Mouse (Mus musculus): Measurements from ENCODE around the gene Gins1. TPM values are rescaled to one million over a fixed set of nuclear protein-coding genes. Genes with fewer than 3 reads are reported as not detected.
A peak's percentile ranks its signal among the peaks of the same experiment; 100 is the strongest.

Gene Gins1
- polyA plus RNA-seq, 1 experiment from 2014 or later: 50.3 TPM

- DNase-seq (ENCODE audit: low spot score): no peak
- Histone ChIP-seq H3K4me2 (ENCODE audit: low read length) (no peak overlapping the region), H3K36me3 (ENCODE audit: control insufficient read depth, insufficient read depth, low read length) (peaks cover 57% of the 10 kb centered on the region), H3K9me3 (replicated peaks; ENCODE audit: control insufficient read depth, low read length) (no peaks in the 10 kb centered on the region), H3K4me1 (ENCODE audit: control insufficient read depth, insufficient read depth, low read length) (no peaks in the 10 kb centered on the region), H3K9ac (ENCODE audit: low read length) (no peak overlapping the region), H3K27ac (ENCODE audit: low read depth, low read length) (no peak overlapping the region), H3K4me3 (ENCODE audit: low read depth, low read length) (no peak overlapping the region), H3K27me3 (replicated peaks; ENCODE audit: control insufficient read depth, insufficient read depth, low read length) (no peaks in the 10 kb centered on the region)
- no peak for ATAC-seq
- 92% methylated on average over 3 of the region's 3 CpGs for WGBS
Observed at GRCm38 (mm10) chr2:150963246-150963645, 58.0 kb downstream of the Gins1 start.

DNA sequence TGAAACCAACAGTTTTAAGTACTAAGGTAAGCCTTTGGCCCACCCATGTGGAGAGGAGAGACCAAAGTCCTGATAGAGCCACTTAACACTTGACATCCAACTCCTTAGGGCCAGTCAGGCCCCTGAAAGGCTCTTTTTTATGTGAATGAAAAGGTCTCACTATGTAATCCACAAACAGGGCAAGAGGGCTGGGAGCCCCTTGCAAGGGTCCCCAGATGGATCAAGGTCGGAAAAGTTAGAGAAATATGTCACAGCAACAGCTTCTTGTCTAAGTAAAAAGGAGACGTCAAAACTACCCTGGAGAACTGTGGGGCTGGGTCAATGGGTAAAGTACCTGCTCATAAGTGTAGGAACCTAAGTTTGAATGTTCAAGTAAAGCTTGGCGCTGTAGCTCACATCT is 59.4 kb downstream of the Gins1 start:
- Histone ChIP-seq H3K4me2 (ENCODE audit: low read length) (no peak overlapping the region), H3K4me1 (ENCODE audit: control insufficient read depth, insufficient read depth, low read length) (no peaks in the 10 kb centered on the region), H3K9ac (ENCODE audit: low read length) (no peak overlapping the region), H3K4me3 (ENCODE audit: low read depth, low read length) (no peak overlapping the region), H3K9me3 (replicated peaks; ENCODE audit: control insufficient read depth, low read length) (no peaks in the 10 kb centered on the region), H3K27me3 (replicated peaks; ENCODE audit: control insufficient read depth, insufficient read depth, low read length) (no peaks in the 10 kb centered on the region), H3K27ac (ENCODE audit: low read depth, low read length) (no peak overlapping the region), H3K36me3 (ENCODE audit: control insufficient read depth, insufficient read depth, low read length) (peaks cover 48% of the 10 kb centered on the region)
- no peak for DNase-seq (ENCODE audit: low spot score)
- ATAC-seq: no peak
- 90% methylated on average over 3 of the region's 3 CpGs for WGBS

DNA sequence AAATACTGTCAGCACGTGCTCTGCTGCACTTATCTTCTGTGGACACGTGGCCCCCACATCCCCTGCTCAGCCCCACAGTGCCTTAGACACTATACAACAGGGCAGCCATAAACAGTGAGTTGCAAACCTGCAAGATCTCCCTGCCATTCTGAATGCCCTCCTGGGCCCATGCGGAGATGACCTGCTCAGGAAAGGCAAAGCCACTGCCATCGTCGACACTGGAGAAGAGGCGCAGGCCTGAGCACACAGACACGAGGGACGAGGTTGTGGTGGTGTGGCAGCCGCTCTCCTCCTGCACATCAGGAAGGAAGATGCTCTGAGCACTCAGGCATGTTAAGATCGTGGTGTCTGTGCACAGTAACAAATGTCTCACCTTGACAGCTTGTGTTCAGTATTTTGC is 60.8 kb downstream of the Gins1 start:
- Histone ChIP-seq H3K9me3 (replicated peaks; ENCODE audit: control insufficient read depth, low read length) (no peaks in the 10 kb centered on the region), H3K4me1 (ENCODE audit: control insufficient read depth, insufficient read depth, low read length) (no peaks in the 10 kb centered on the region), H3K4me3 (ENCODE audit: low read depth, low read length) (no peak overlapping the region), H3K27me3 (replicated peaks; ENCODE audit: control insufficient read depth, insufficient read depth, low read length) (no peaks in the 10 kb centered on the region), H3K27ac (ENCODE audit: low read depth, low read length) (no peak overlapping the region), H3K36me3 (ENCODE audit: control insufficient read depth, insufficient read depth, low read length) (peaks cover 50% of the 10 kb centered on the region), H3K4me2 (ENCODE audit: low read length) (no peak overlapping the region), H3K9ac (ENCODE audit: low read length) (no peak overlapping the region)
- no peak for DNase-seq (ENCODE audit: low spot score)
- no peak for ATAC-seq
- WGBS: 85% methylated on average over 10 of the region's 10 CpGs

DNA sequence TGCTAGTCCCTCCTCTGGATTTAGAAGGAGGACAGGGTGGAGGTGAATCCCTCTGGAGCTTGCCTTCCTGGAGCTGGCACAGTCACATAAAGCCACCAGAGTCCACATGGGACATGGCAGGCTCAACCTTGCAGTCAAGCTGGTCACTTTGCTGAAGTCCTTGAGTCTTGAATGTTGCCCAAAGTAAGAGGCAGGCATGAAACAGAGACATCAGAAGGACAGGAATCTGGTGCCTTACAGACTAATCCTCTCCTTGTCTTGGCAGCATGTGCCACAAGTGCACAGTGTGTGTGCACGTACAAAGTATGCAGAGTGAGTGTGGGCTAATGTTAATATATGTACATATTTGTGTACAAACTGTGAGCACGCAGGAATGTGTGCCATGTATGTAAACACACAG is 62.3 kb downstream of the Gins1 start:
- Histone ChIP-seq H3K9ac (ENCODE audit: low read length) (no peak overlapping the region), H3K4me1 (ENCODE audit: control insufficient read depth, insufficient read depth, low read length) (no peaks in the 10 kb centered on the region), H3K4me3 (ENCODE audit: low read depth, low read length) (no peak overlapping the region), H3K4me2 (ENCODE audit: low read length) (no peak overlapping the region), H3K36me3 (ENCODE audit: control insufficient read depth, insufficient read depth, low read length) (peaks cover 57% of the 10 kb centered on the region), H3K27me3 (replicated peaks; ENCODE audit: control insufficient read depth, insufficient read depth, low read length) (no peaks in the 10 kb centered on the region), H3K9me3 (replicated peaks; ENCODE audit: control insufficient read depth, low read length) (no peaks in the 10 kb centered on the region), H3K27ac (ENCODE audit: low read depth, low read length) (no peak overlapping the region)
- ATAC-seq (no peak), DNase-seq (ENCODE audit: low spot score) (no peak)
- WGBS: 88% methylated on average over 2 of the region's 2 CpGs

- 96% methylated on average over 2 of the region's 2 CpGs for WGBS
- H3K27ac ChIP-seq (ENCODE audit: low read depth, low read length): no peak overlapping the region
- no peak overlapping the region for H3K4me2 ChIP-seq (ENCODE audit: low read length)
- no peak for DNase-seq (ENCODE audit: low spot score)
- peaks cover 63% of the 10 kb centered on the region for H3K36me3 ChIP-seq (ENCODE audit: control insufficient read depth, insufficient read depth, low read length)
- no peaks in the 10 kb centered on the region for H3K9me3 ChIP-seq (replicated peaks; ENCODE audit: control insufficient read depth, low read length)
- ATAC-seq: no peak
- no peak overlapping the region for H3K9ac ChIP-seq (ENCODE audit: low read length)
- no peak overlapping the region for H3K4me3 ChIP-seq (ENCODE audit: low read depth, low read length)
- H3K4me1 ChIP-seq (ENCODE audit: control insufficient read depth, insufficient read depth, low read length): no peaks in the 10 kb centered on the region
- H3K27me3 ChIP-seq (replicated peaks; ENCODE audit: control insufficient read depth, insufficient read depth, low read length): no peaks in the 10 kb centered on the region
Observed at GRCm38 (mm10) chr2:150969231-150969630, 64.0 kb downstream of the Gins1 start.

- Histone ChIP-seq H3K9ac (ENCODE audit: low read length) (no peak overlapping the region), H3K4me3 (ENCODE audit: low read depth, low read length) (no peak overlapping the region), H3K4me2 (ENCODE audit: low read length) (no peak overlapping the region), H3K9me3 (replicated peaks; ENCODE audit: control insufficient read depth, low read length) (no peaks in the 10 kb centered on the region), H3K4me1 (ENCODE audit: control insufficient read depth, insufficient read depth, low read length) (no peaks in the 10 kb centered on the region), H3K27me3 (replicated peaks; ENCODE audit: control insufficient read depth, insufficient read depth, low read length) (no peaks in the 10 kb centered on the region), H3K36me3 (ENCODE audit: control insufficient read depth, insufficient read depth, low read length) (peaks cover 65% of the 10 kb centered on the region), H3K27ac (ENCODE audit: low read depth, low read length) (no peak overlapping the region)
- ATAC-seq (no peak), DNase-seq (ENCODE audit: low spot score) (peak; percentile 1)
- WGBS: 57% methylated on average over 7 of the region's 7 CpGs
Observed at GRCm38 (mm10) chr2:150971856-150972255, 66.7 kb downstream of the Gins1 start.

GRCm38 (mm10) chr2:150972681-150973080 is 67.5 kb downstream of the Gins1 start:
- WGBS: 85% methylated on average over 3 of the region's 3 CpGs
- Histone ChIP-seq H3K9ac (ENCODE audit: low read length) (no peak overlapping the region), H3K9me3 (replicated peaks; ENCODE audit: control insufficient read depth, low read length) (no peaks in the 10 kb centered on the region), H3K27me3 (replicated peaks; ENCODE audit: control insufficient read depth, insufficient read depth, low read length) (no peaks in the 10 kb centered on the region), H3K27ac (ENCODE audit: low read depth, low read length) (no peak overlapping the region), H3K4me1 (ENCODE audit: control insufficient read depth, insufficient read depth, low read length) (no peaks in the 10 kb centered on the region), H3K4me3 (ENCODE audit: low read depth, low read length) (no peak overlapping the region), H3K4me2 (ENCODE audit: low read length) (no peak overlapping the region), H3K36me3 (ENCODE audit: control insufficient read depth, insufficient read depth, low read length) (peaks cover 59% of the 10 kb centered on the region)
- DNase-seq (ENCODE audit: low spot score): no peak
- no peak for ATAC-seq

- DNase-seq (ENCODE audit: low spot score): no peak
Observed at GRCm38 (mm10) chr2:150973401-150974115, 68.4 kb downstream of the Gins1 start.

GRCm38 (mm10) chr2:150976871-150977270 is 71.7 kb downstream of the Gins1 start:
- Histone ChIP-seq H3K4me1 (ENCODE audit: control insufficient read depth, insufficient read depth, low read length) (no peaks in the 10 kb centered on the region), H3K4me3 (ENCODE audit: low read depth, low read length) (no peak overlapping the region), H3K4me2 (ENCODE audit: low read length) (no peak overlapping the region), H3K27ac (ENCODE audit: low read depth, low read length) (no peak overlapping the region), H3K9ac (ENCODE audit: low read length) (no peak overlapping the region), H3K9me3 (replicated peaks; ENCODE audit: control insufficient read depth, low read length) (no peaks in the 10 kb centered on the region), H3K36me3 (ENCODE audit: control insufficient read depth, insufficient read depth, low read length) (peaks cover 43% of the 10 kb centered on the region), H3K27me3 (replicated peaks; ENCODE audit: control insufficient read depth, insufficient read depth, low read length) (no peaks in the 10 kb centered on the region)
- ATAC-seq (no peak), DNase-seq (ENCODE audit: low spot score) (no peak)
- 93% methylated on average over 5 of the region's 5 CpGs for WGBS

More at GRCm38 (mm10) chr2:150973401-150974115, 68.4 kb downstream of the Gins1 start:
- H3K36me3 ChIP-seq (ENCODE audit: control insufficient read depth, insufficient read depth, low read length): peaks cover 58% of the 10 kb centered on the region
- no peak overlapping the region for H3K27ac ChIP-seq (ENCODE audit: low read depth, low read length)
- ATAC-seq: no peak
- no peak overlapping the region for H3K4me2 ChIP-seq (ENCODE audit: low read length)
- no peaks in the 10 kb centered on the region for H3K27me3 ChIP-seq (replicated peaks; ENCODE audit: control insufficient read depth, insufficient read depth, low read length)
- H3K4me3 ChIP-seq (ENCODE audit: low read depth, low read length): no peak overlapping the region
- no peaks in the 10 kb centered on the region for H3K9me3 ChIP-seq (replicated peaks; ENCODE audit: control insufficient read depth, low read length)
- H3K4me1 ChIP-seq (ENCODE audit: control insufficient read depth, insufficient read depth, low read length): no peaks in the 10 kb centered on the region
- 94% methylated on average over 8 of the region's 8 CpGs for WGBS
- H3K9ac ChIP-seq (ENCODE audit: low read length): no peak overlapping the region
